Mouse (Mus musculus) limb, embryonic 10.5 days (tissue): ENCODE results near the gene Angptl8. TPM values are rescaled to one million over a fixed set of nuclear protein-coding genes. Genes with fewer than 3 reads are reported as not detected.
"Not testable (repeated sequence)": the region's sequence is repeated elsewhere in the genome, so short reads cannot be mapped to it uniquely, and the experiment has no call there.

Experiments
- DNase-seq: peaks from one replicate; pipeline ENCODE4 v3.0.0-alpha.2; 2017; ENCODE audit warnings: low spot score
- H3K27ac ChIP-seq: fragments of 300-500 bp; sonication (generic); 2 replicates; pipeline ENCODE4 v1.5.1; 2016; ENCODE audit warnings: mild to moderate bottlenecking
- H3K27me3 ChIP-seq: fragments of 300-500 bp; sonication (generic); 2 replicates; pipeline ENCODE4 v1.6.1; 2016; ENCODE audit warnings: low read depth, mild to moderate bottlenecking; ENCODE audit not compliant: poor library complexity, severe bottlenecking
- H3K36me3 ChIP-seq: fragments of 300-500 bp; sonication (generic); 2 replicates; pipeline ENCODE4 v1.6.1; 2016; ENCODE audit warnings: mild to moderate bottlenecking, moderate library complexity
- H3K4me1 ChIP-seq: fragments of 300-500 bp; sonication (generic); 2 replicates; pipeline ENCODE4 v1.6.1; 2016
- H3K4me3 ChIP-seq: fragments of 300-500 bp; sonication (generic); 2 replicates; pipeline ENCODE4 v1.5.1; 2016; ENCODE audit warnings: mild to moderate bottlenecking, moderate library complexity
- H3K9me3 ChIP-seq: fragments of 300-500 bp; sonication (generic); replicated peaks from 2 replicates; pipeline ENCODE4 v1.6.1; 2016; ENCODE audit warnings: mild to moderate bottlenecking
- WGBS: fragments of 180-500 bp; shearing (Covaris S2); methylation state at CpG from one replicate; pipeline ENCODE4 v1.1.7; 2016; 5-methylcytosine and 5-hydroxymethylcytosine counted together
- polyA plus RNA-seq: library from polyadenylated mRNA; unstranded; fragments of >200 nt; fragmentation: Nextera tagmentation; extraction: Ambion mirVana; gene quantifications from 2 replicates; pipeline ENCODE4 v1.2.1, GENCODE M21; 2016

Angptl8 gene
- polyA plus RNA-seq, 1 experiment from 2014 or later: 1.6 TPM

- DNase-seq: no peak
These were observed 22.8 kb downstream of the Angptl8 start for GRCm38 (mm10) chr9:21858084-21858483.

GRCm38 (mm10) chr9:21859606-21860005 lies 24.3 kb downstream of the Angptl8 start:
- H3K36me3 ChIP-seq: no peaks in the 10 kb centered on the region
- no peaks in the 10 kb centered on the region for H3K9me3 ChIP-seq
- H3K27me3 ChIP-seq: no peaks in the 10 kb centered on the region
- H3K4me1 ChIP-seq: peaks cover 3% of the 10 kb centered on the region; the same call in 1 of the 2 replicates
- 91% methylated on average over 3 of the region's 3 CpGs for WGBS
- DNase-seq: no peak
- H3K27ac ChIP-seq: no peak overlapping the region
- H3K4me3 ChIP-seq: no peak overlapping the region

More at GRCm38 (mm10) chr9:21858084-21858483, 22.8 kb downstream of the Angptl8 start:
- no peak overlapping the region for H3K4me3 ChIP-seq
- no peaks in the 10 kb centered on the region for H3K36me3 ChIP-seq
- 72% methylated on average over 6 of the region's 6 CpGs for WGBS
- H3K9me3 ChIP-seq: no peaks in the 10 kb centered on the region
- no peaks in the 10 kb centered on the region for H3K27me3 ChIP-seq
- peaks cover 6% of the 10 kb centered on the region for H3K4me1 ChIP-seq
- H3K27ac ChIP-seq: 0 out of 2 replicates have a peak overlapping the region, but pooled peaks have one; percentile 14

GRCm38 (mm10) chr9:21860349-21860748 lies 25.0 kb downstream of the Angptl8 start:
- H3K27me3 ChIP-seq, DNase-seq, H3K4me1 ChIP-seq, H3K36me3 ChIP-seq, H3K27ac ChIP-seq, H3K9me3 ChIP-seq, H3K4me3 ChIP-seq: not testable (repeated sequence)
- WGBS: 54% methylated on average over 6 of the region's 6 CpGs

- Histone ChIP-seq H3K36me3 (no peaks in the 10 kb centered on the region), H3K9me3 (no peaks in the 10 kb centered on the region), H3K27me3 (no peaks in the 10 kb centered on the region), H3K4me3 (no peak overlapping the region), H3K4me1 (peaks cover 9% of the 10 kb centered on the region; the same call in 1 of the 2 replicates), H3K27ac (no peak overlapping the region)
- DNase-seq: no peak
- 76% methylated on average over 1 of the region's 1 CpGs for WGBS
These were observed 26.9 kb downstream of the Angptl8 start for GRCm38 (mm10) chr9:21862181-21862580.

GRCm38 (mm10) chr9:21865673-21866398 lies 30.5 kb downstream of the Angptl8 start:
- H3K4me3 ChIP-seq: no peak overlapping the region
- 0 out of 2 replicates have a peak, but pooled peaks cover 11% of the 10 kb centered on the region for H3K4me1 ChIP-seq
- H3K9me3 ChIP-seq: no peaks in the 10 kb centered on the region
- H3K36me3 ChIP-seq: no peaks in the 10 kb centered on the region
- H3K27me3 ChIP-seq: no peaks in the 10 kb centered on the region
- no peak for DNase-seq
- no peak overlapping the region for H3K27ac ChIP-seq
- 76% methylated on average over 5 of the region's 5 CpGs for WGBS

- H3K27ac ChIP-seq: no peak overlapping the region
- 69% methylated on average over 2 of the region's 2 CpGs for whole genome bisulfite sequencing
- no peak for DNase-seq
These were observed 31.3 kb downstream of the Angptl8 start for GRCm38 (mm10) chr9:21866641-21867040.

GRCm38 (mm10) chr9:21867726-21868125 lies 32.4 kb downstream of the Angptl8 start:
- Histone ChIP-seq H3K36me3 (no peaks in the 10 kb centered on the region), H3K4me1 (0 out of 2 replicates have a peak, but pooled peaks cover 11% of the 10 kb centered on the region), H3K27ac (peak overlapping the region; percentile 16; the same call in 1 of the 2 replicates), H3K4me3 (no peak overlapping the region), H3K9me3 (no peaks in the 10 kb centered on the region), H3K27me3 (no peaks in the 10 kb centered on the region)
- WGBS: 79% methylated on average over 3 of the region's 3 CpGs
- no peak for DNase-seq

More at GRCm38 (mm10) chr9:21866641-21867040, 31.3 kb downstream of the Angptl8 start:
- H3K27me3 ChIP-seq: no peaks in the 10 kb centered on the region
- no peaks in the 10 kb centered on the region for H3K9me3 ChIP-seq
- H3K4me3 ChIP-seq: no peak overlapping the region
- 0 out of 2 replicates have a peak, but pooled peaks cover 11% of the 10 kb centered on the region for H3K4me1 ChIP-seq
- no peaks in the 10 kb centered on the region for H3K36me3 ChIP-seq

GRCm38 (mm10) chr9:21869290-21869689 lies 34.0 kb downstream of the Angptl8 start:
- WGBS: 59% methylated on average over 7 of the region's 7 CpGs
- 0 out of 2 replicates have a peak, but pooled peaks cover 11% of the 10 kb centered on the region for H3K4me1 ChIP-seq
- not testable (repeated sequence) for H3K36me3 ChIP-seq, H3K4me3 ChIP-seq, DNase-seq, H3K9me3 ChIP-seq, H3K27me3 ChIP-seq, H3K27ac ChIP-seq

- Histone ChIP-seq H3K36me3 (no peaks in the 10 kb centered on the region), H3K27ac (no peak overlapping the region), H3K27me3 (no peaks in the 10 kb centered on the region), H3K4me3 (0 out of 2 replicates have a peak overlapping the region, but pooled peaks have one; percentile 4), H3K9me3 (no peaks in the 10 kb centered on the region), H3K4me1 (0 out of 2 replicates have a peak, but pooled peaks cover 11% of the 10 kb centered on the region)
- 18% methylated on average over 20 of the region's 20 CpGs for WGBS
- peak; percentile 63 for DNase-seq
These were observed 35.7 kb downstream of the Angptl8 start for GRCm38 (mm10) chr9:21870879-21871524.

GRCm38 (mm10) chr9:21872204-21872603 lies 36.9 kb downstream of the Angptl8 start:
- H3K36me3 ChIP-seq: no peaks in the 10 kb centered on the region
- no peak for DNase-seq
- no peak overlapping the region for H3K27ac ChIP-seq
- 69% methylated on average over 4 of the region's 4 CpGs for WGBS
- 0 out of 2 replicates have a peak, but pooled peaks cover 5% of the 10 kb centered on the region for H3K4me1 ChIP-seq
- no peaks in the 10 kb centered on the region for H3K27me3 ChIP-seq
- H3K4me3 ChIP-seq: no peak overlapping the region
- no peaks in the 10 kb centered on the region for H3K9me3 ChIP-seq

- H3K27me3 ChIP-seq: no peaks in the 10 kb centered on the region
- WGBS: 62% methylated on average over 3 of the region's 3 CpGs
- no peak for DNase-seq
- H3K4me1 ChIP-seq: no peaks in the 10 kb centered on the region
- no peaks in the 10 kb centered on the region for H3K36me3 ChIP-seq
- H3K27ac ChIP-seq: no peak overlapping the region
- H3K9me3 ChIP-seq: no peaks in the 10 kb centered on the region
- H3K4me3 ChIP-seq: no peak overlapping the region
These were observed 41.3 kb downstream of the Angptl8 start for GRCm38 (mm10) chr9:21876601-21877000.
